Mouse (Mus musculus): ENCODE results near the gene Dkkl1. TPM values are rescaled to one million over a fixed set of nuclear protein-coding genes. Genes with fewer than 3 reads are reported as not detected.

Gene Dkkl1
- polyA plus RNA-seq, 1 experiment from 2014 or later, result 1.1 TPM

DNA sequence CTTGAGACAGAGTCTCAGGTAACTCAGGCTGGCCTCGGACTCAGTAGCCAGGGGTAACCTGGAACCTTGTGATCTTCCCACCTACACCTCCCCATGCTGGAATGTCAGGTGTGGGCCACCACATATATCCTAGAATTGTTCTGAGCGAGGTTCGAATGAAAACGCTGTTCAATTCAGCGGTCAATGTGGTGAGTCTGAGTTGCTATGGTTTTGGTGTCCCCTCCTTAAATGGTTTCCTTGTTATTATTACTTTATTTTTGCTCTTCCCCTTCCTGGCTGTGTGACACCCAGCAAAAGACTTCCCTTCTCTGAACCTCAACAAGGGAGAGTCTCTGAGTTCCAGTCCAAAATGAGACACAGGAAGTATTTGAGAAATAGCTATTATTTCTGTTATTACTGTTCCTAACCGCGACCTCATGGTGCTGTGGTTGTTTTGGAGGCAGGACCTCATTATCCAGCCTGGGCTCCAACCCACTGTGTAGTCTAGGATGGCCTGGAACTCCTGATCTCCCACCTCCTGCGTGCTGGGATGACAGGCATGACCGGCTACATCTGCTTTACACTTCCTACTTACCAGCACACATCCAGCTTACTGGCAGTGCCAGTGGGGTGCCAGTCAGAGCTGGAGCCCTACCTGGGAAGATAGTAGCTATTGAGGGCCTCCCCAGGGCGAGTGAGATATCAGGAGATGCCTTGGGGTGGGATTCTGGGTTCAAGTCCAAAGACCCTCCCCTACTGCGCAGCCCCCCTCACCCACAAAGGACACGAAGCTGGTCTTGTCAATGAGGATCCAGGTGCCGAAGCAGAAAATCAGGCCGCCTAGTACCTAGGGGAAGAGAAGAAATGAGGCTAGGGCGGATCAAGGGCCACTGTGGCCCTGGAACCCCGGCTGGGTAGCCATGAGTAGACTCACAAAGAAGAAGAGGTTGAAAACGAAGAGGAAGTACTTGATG lies 26.1 kb upstream of the Dkkl1 start:
- Histone ChIP-seq H3K27me3 (replicated peaks) (peaks cover 4% of the 10 kb centered on the region; the same call in 1 of the 2 replicates), H3K4me1 (peaks cover 32% of the 10 kb centered on the region), H3K9ac (no peak overlapping the region), H3K4me2 (no peak overlapping the region; the same call in 1 of the 2 replicates), H3K36me3 (no peaks in the 10 kb centered on the region), H3K9me3 (no peaks in the 10 kb centered on the region), H3K27ac (0 out of 2 replicates have a peak overlapping the region, but pooled peaks have one; percentile 13), H3K4me3 (replicated peaks) (0 out of 2 replicates have a peak overlapping the region, but pooled peaks have one; percentile 1)
- ATAC-seq (ENCODE audit: insufficient read depth, low FRiP score, low read depth), result no peak
- WGBS, result 73% methylated on average over 17 of the region's 17 CpGs

DNA sequence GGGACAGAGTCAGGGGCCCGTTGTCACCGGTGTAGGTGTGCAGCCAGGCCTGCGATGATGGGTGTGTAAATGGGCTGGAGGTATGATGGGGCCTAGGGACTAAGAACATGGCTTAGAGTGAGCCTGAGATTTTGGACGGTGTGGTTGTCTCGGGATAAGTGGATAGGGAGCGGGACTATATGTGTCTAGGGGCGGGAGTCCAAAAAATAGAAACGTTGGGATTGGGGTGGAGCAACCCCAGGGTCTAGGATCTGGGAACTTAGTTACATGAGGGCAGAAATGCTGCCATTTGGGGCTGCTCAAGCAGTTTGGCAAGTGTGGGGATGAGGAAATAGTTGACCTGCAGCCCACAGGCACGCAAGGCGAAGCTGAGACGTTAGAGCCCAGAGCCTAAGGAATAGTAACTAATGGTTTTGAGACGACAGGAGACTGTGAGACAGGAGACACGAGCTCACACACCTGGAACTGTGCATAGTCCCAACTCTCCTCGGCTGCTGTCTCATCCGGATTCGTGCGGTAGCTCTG lies 23.8 kb upstream of the Dkkl1 start:
- H3K9ac ChIP-seq, result 0 out of 2 replicates have a peak overlapping the region, but pooled peaks have one; percentile 14
- ATAC-seq (ENCODE audit: insufficient read depth, low FRiP score, low read depth), result 0 out of 2 replicates have a peak, but pooled peaks have one; percentile 9
- H3K27ac ChIP-seq, result no peak overlapping the region

DNA sequence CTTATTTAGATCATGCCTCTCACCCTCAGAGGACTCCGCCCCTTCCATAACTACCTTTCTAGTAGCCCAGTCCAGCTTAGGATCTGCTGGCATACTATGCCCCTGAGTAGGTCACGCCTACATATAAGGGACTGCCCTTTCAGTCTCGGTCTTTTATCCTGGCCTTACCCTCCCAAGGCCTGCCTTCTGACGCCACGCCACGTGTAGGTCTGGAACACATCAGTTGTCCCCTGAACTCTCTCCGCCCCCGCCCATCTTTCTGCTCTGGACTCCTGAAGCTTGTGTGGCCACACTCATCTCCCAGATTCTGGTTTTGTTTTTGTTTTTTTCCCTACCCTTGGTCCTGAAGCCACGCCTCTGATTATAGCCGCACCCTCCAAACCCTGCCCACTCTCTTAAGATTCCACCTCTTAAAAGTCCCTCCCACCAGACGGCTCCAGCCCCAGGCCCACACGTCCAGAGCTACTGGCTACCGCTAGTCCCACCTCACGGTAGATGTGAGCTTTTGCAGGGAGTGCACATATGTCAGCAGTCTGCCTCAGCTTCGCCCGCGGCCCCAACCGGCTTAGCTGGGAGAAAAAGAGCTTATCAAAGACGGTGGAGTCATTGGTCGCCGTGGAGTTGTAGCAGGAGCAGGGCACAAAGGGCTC lies 23.1 kb upstream of the Dkkl1 start:
- 6% methylated on average over 21 of the region's 21 CpGs for WGBS
- H3K9ac ChIP-seq, result 0 out of 2 replicates have a peak overlapping the region, but pooled peaks have one; percentile 14
- H3K27ac ChIP-seq, result peak overlapping the region; percentile 54; the same call in 1 of the 2 replicates
- peaks cover 15% of the 10 kb centered on the region; the same call in 1 of the 2 replicates for H3K36me3 ChIP-seq
- H3K27me3 ChIP-seq (replicated peaks), result peaks cover 4% of the 10 kb centered on the region; the same call in 1 of the 2 replicates
- ATAC-seq (ENCODE audit: insufficient read depth, low FRiP score, low read depth), result peak; percentile 71
- peak overlapping the region; percentile 44 for H3K4me2 ChIP-seq
- H3K9me3 ChIP-seq, result no peaks in the 10 kb centered on the region
- peaks cover 27% of the 10 kb centered on the region for H3K4me1 ChIP-seq
- H3K4me3 ChIP-seq (replicated peaks), result peak overlapping the region; percentile 20

More for the DNA sequence above, 23.8 kb upstream of the Dkkl1 start:
- peak overlapping the region; percentile 20 for H3K4me3 ChIP-seq (replicated peaks)
- WGBS, result 41% methylated on average over 17 of the region's 17 CpGs
- peaks cover 31% of the 10 kb centered on the region for H3K4me1 ChIP-seq
- peaks cover 4% of the 10 kb centered on the region; the same call in 1 of the 2 replicates for H3K27me3 ChIP-seq (replicated peaks)
- peaks cover 15% of the 10 kb centered on the region; the same call in 1 of the 2 replicates for H3K36me3 ChIP-seq
- H3K9me3 ChIP-seq, result no peaks in the 10 kb centered on the region
- H3K4me2 ChIP-seq, result peak overlapping the region; percentile 44

GRCm38 (mm10) chr7:45234333-45234841 lies 22.4 kb upstream of the Dkkl1 start:
- Histone ChIP-seq H3K36me3 (peaks cover 18% of the 10 kb centered on the region), H3K27ac (peak overlapping the region; percentile 54; the same call in 1 of the 2 replicates), H3K4me2 (peak overlapping the region; percentile 44), H3K27me3 (replicated peaks) (peaks cover 4% of the 10 kb centered on the region; the same call in 1 of the 2 replicates), H3K9ac (no peak overlapping the region), H3K9me3 (no peaks in the 10 kb centered on the region), H3K4me1 (peaks cover 27% of the 10 kb centered on the region), H3K4me3 (replicated peaks) (peak overlapping the region; percentile 20)
- peak; percentile 17; the same call in 1 of the 2 replicates for ATAC-seq (ENCODE audit: insufficient read depth, low FRiP score, low read depth)
- 17% methylated on average over 29 of the region's 29 CpGs for WGBS

DNA sequence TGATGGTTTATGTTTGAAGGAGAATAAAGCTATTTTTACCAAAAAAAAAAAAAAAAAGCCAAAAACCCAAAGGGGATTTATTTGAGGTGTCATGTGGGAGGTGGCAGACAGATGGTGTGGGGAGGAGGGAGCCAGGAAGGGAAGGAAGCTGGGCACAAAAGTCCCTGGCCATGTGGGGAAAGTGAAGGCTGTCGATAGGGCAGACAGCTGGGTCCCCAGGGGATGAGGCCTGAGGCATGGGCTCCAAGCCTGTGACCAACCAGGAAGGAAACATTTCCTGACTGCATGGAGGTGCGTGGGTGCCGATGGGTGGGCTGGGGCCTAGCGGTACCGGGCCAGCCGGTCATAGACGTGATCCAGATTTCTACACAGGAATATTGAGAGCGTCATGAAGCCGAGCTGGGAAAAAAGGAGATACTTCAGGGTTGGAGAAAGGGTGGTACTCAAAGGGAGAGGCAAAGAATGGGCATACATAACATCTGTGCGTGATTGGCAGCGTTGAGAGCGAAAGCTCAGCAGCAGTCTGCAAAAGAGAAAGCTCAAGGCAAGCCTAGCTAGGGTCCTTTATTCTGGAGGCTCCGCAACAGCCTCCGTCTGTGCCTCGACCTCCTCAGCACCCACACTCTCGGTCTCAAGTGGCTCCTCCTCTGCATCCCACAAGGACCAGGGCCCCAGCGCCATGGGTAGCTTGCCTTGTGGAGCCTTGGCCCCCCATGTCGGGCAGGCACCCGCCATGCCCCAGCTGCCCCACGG lies 21.8 kb upstream of the Dkkl1 start:
- H3K9ac ChIP-seq, result no peak overlapping the region
- no peak overlapping the region; the same call in 1 of the 2 replicates for H3K4me3 ChIP-seq (replicated peaks)
- peaks cover 24% of the 10 kb centered on the region for H3K36me3 ChIP-seq
- no peaks in the 10 kb centered on the region for H3K27me3 ChIP-seq (replicated peaks)
- H3K27ac ChIP-seq, result peak overlapping the region; percentile 54; the same call in 1 of the 2 replicates
- 42% methylated on average over 20 of the region's 20 CpGs for WGBS
- no peak for ATAC-seq (ENCODE audit: insufficient read depth, low FRiP score, low read depth)
- peaks cover 27% of the 10 kb centered on the region for H3K4me1 ChIP-seq
- peak overlapping the region; percentile 44 for H3K4me2 ChIP-seq
- H3K9me3 ChIP-seq, result no peaks in the 10 kb centered on the region

GRCm38 (mm10) chr7:45232716-45233465 lies 20.9 kb upstream of the Dkkl1 start:
- H3K36me3 ChIP-seq, result peaks cover 32% of the 10 kb centered on the region

DNA sequence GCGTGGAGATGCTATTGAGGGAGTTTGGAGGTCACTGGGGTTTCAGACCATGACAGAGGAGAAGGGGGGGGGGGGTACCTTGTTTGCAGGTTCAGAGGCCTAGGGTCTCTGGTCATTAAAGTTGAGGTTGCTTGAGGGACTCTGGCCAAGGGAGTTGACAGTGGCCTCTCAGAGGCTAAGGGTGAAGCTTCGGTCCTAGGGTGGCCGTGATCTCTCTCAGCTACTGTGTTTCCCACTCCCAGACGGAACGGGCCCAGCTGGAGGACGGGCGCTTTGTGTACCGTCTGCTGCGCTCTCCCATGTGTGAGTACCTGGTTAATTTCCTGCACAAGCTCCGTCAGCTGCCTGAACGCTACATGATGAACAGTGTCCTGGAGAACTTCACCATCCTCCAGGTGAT lies 20.0 kb upstream of the Dkkl1 start:
- H3K4me2 ChIP-seq, result no peak overlapping the region
- H3K36me3 ChIP-seq, result peaks cover 35% of the 10 kb centered on the region
- H3K4me1 ChIP-seq, result peaks cover 27% of the 10 kb centered on the region
- H3K27ac ChIP-seq, result no peak overlapping the region
- no peaks in the 10 kb centered on the region for H3K9me3 ChIP-seq
- 82% methylated on average over 11 of the region's 11 CpGs for WGBS
- H3K4me3 ChIP-seq (replicated peaks), result no peak overlapping the region
- ATAC-seq (ENCODE audit: insufficient read depth, low FRiP score, low read depth), result no peak
- no peaks in the 10 kb centered on the region for H3K27me3 ChIP-seq (replicated peaks)
- no peak overlapping the region for H3K9ac ChIP-seq

More at GRCm38 (mm10) chr7:45232716-45233465, 20.9 kb upstream of the Dkkl1 start:
- Histone ChIP-seq H3K27me3 (replicated peaks) (no peaks in the 10 kb centered on the region), H3K4me1 (peaks cover 27% of the 10 kb centered on the region), H3K27ac (no peak overlapping the region), H3K9me3 (no peaks in the 10 kb centered on the region), H3K4me2 (no peak overlapping the region), H3K4me3 (replicated peaks) (no peak overlapping the region), H3K9ac (no peak overlapping the region)
- ATAC-seq (ENCODE audit: insufficient read depth, low FRiP score, low read depth), result no peak
- 59% methylated on average over 13 of the region's 13 CpGs for WGBS

GRCm38 (mm10) chr7:45231192-45231591 lies 19.2 kb upstream of the Dkkl1 start:
- H3K27me3 ChIP-seq (replicated peaks), result no peaks in the 10 kb centered on the region
- H3K9ac ChIP-seq, result no peak overlapping the region
- H3K4me3 ChIP-seq (replicated peaks), result no peak overlapping the region
- no peak overlapping the region for H3K4me2 ChIP-seq
- 83% methylated on average over 12 of the region's 12 CpGs for WGBS
- no peak overlapping the region for H3K27ac ChIP-seq
- peaks cover 27% of the 10 kb centered on the region for H3K4me1 ChIP-seq
- ATAC-seq (ENCODE audit: insufficient read depth, low FRiP score, low read depth), result no peak
- peaks cover 43% of the 10 kb centered on the region for H3K36me3 ChIP-seq
- no peaks in the 10 kb centered on the region for H3K9me3 ChIP-seq

DNA sequence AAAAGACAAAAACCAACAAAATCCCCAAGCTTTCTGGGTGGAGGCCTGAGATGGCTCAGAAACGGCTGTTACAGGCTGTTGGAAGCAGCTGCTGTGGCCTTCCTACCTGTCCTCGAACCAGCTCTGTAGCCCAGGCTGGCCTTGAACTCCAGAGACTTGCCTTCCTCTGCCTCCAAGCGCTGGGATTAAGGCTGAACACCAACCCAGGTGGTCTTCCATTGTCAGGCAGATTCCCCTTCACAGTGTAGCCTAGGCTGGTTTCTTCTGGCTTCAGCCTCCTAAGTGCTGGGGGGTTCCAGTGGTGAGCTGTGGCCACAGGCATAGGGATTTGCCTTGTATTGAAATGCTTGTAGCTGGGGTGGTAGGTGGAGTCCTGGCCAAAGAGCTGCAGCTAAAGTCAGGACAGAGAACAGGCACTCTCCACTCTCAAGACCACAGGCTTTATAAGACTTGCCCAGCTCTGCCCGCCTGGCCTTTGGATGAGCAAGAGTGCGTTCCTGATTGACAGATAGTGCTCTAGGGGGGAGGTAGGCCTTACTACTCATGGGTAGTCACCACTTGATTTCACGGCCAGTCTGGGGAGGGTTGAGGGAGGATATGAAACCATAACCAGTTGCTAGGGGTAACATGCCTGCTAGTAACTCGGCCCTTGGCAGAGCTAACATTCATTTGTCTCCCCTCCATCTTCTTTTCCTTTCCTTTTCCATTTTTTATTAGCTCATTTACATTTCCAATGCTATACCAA lies 17.7 kb upstream of the Dkkl1 start:
- peaks cover 17% of the 10 kb centered on the region for H3K4me1 ChIP-seq
- no peak overlapping the region for H3K4me3 ChIP-seq (replicated peaks)
- H3K27me3 ChIP-seq (replicated peaks), result no peaks in the 10 kb centered on the region
- H3K36me3 ChIP-seq, result peaks cover 55% of the 10 kb centered on the region
- H3K27ac ChIP-seq, result no peak overlapping the region
- 87% methylated on average over 7 of the region's 7 CpGs for WGBS
- H3K9me3 ChIP-seq, result no peaks in the 10 kb centered on the region
- ATAC-seq (ENCODE audit: insufficient read depth, low FRiP score, low read depth), result no peak
- no peak overlapping the region for H3K9ac ChIP-seq
- H3K4me2 ChIP-seq, result no peak overlapping the region

DNA sequence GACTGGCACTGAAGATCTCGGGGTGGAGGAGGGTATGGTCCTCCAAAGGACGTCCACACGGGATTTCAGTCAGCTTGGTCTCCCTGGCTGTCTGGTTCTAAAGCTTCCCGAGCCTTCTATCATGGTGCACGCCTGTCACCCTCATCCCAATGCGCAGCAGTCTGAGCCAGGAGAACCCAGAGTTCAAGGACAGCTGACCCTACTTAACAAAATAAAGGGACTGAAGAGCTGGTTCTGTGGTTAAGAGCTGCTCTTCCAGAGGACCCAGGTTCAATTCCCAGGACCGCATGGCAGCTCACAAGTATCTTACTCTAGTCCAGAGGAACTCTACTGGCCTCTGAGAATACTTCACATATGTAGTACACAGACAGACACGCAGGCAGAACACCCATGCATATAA lies 17.1 kb upstream of the Dkkl1 start:
- Histone ChIP-seq H3K4me2 (no peak overlapping the region), H3K27ac (no peak overlapping the region), H3K9ac (no peak overlapping the region), H3K36me3 (peaks cover 57% of the 10 kb centered on the region), H3K9me3 (no peaks in the 10 kb centered on the region), H3K4me1 (peaks cover 11% of the 10 kb centered on the region), H3K27me3 (replicated peaks) (no peaks in the 10 kb centered on the region), H3K4me3 (replicated peaks) (no peak overlapping the region)
- ATAC-seq (ENCODE audit: insufficient read depth, low FRiP score, low read depth), result no peak
- 90% methylated on average over 8 of the region's 8 CpGs for WGBS
